Mouse (Mus musculus) G1E (cell line): Measurements from ENCODE around the gene Gm16253. TPM values are rescaled to one million over a fixed set of nuclear protein-coding genes. Genes with fewer than 3 reads are reported as not detected.

Experiments used
- ATAC-seq: 2 replicates; pipeline ENCODE4 v1.8.0; 2016; ENCODE audit warnings: mild to moderate bottlenecking; ENCODE audit not compliant: insufficient number of reproducible peaks, poor library complexity, low FRiP score, severe bottlenecking; ENCODE audit errors: extremely low read depth
- DNase-seq: peaks from one replicate; pipeline ENCODE4 v3.0.0; 2012; ENCODE audit warnings: low spot score
- H3K27me3 ChIP-seq: 2 replicates; pipeline ENCODE4 v1.6.1; 2012; ENCODE audit warnings: mild to moderate bottlenecking, low read length, inconsistent platforms; ENCODE audit not compliant: insufficient read depth
- H3K36me3 ChIP-seq: replicated peaks from 2 replicates; pipeline ENCODE3; 2012; ENCODE audit warnings: mild to moderate bottlenecking, inconsistent platforms
- H3K4me1 ChIP-seq: 2 replicates; pipeline ENCODE4 v1.6.1; 2012; ENCODE audit warnings: low read depth, low read length, inconsistent platforms, mixed read lengths; ENCODE audit not compliant: insufficient read depth
- H3K4me3 ChIP-seq: 2 replicates; pipeline ENCODE4 v1.5.1; 2012; ENCODE audit warnings: low read depth, mild to moderate bottlenecking, inconsistent platforms, low read length, moderate library complexity, mixed read lengths
- H3K9me3 ChIP-seq: replicated peaks from 2 replicates; pipeline ENCODE4 v1.6.1; 2012; ENCODE audit warnings: inconsistent platforms
- CTCF ChIP-seq: IDR thresholded peaks from 2 replicates; pipeline ENCODE4 v1.5.1; 2012; ENCODE audit warnings: low read depth, low read length, inconsistent platforms, mixed read lengths
- GATA1 ChIP-seq: IDR thresholded peaks from 2 replicates; pipeline ENCODE4 v1.6.1; 2012; ENCODE audit warnings: borderline replicate concordance, low read length, inconsistent platforms, mixed read lengths
- GATA2 ChIP-seq: IDR thresholded peaks from 2 replicates; pipeline ENCODE4 v1.6.1; 2012; ENCODE audit warnings: low read depth, low read length, inconsistent platforms, borderline replicate concordance
- POLR2AphosphoS5 ChIP-seq: IDR thresholded peaks from 2 replicates; pipeline ENCODE4 v1.6.1; 2012; ENCODE audit warnings: low read depth, low read length, inconsistent platforms; ENCODE audit not compliant: insufficient replicate concordance
- TAL1 ChIP-seq: conservative IDR thresholded peaks from 2 replicates; pipeline ENCODE4 v1.6.1; 2012; ENCODE audit warnings: low read depth, low read length, inconsistent platforms, mixed read lengths
- polyA plus RNA-seq: library from polyadenylated mRNA; stranded (reverse); fragments of >175 nt; gene quantifications from 2 replicates; pipeline ENCODE4 v1.2.3, GENCODE M21; 2012
- total RNA-seq, 2 experiments: library from RNA; stranded (forward) in 1 of 2; stranded (reverse) in 1 of 2; fragments of 200-1000 nt in 1 of 2; fragments of >200 nt in 1 of 2; fragmentation: Nextera tagmentation in 1 of 2; gene quantifications; 2 replicates each; pipeline ENCODE4 v1.2.3; 2014 to 2017

The Gm16253 gene
- total and polyA plus RNA-seq, 3 experiments = not detected

- no peaks in the 10 kb centered on the region for H3K4me1 ChIP-seq
- peaks cover 33% of the 10 kb centered on the region for H3K27me3 ChIP-seq
- no peak for DNase-seq
- no peak for TF ChIP-seq GATA2
- TF ChIP-seq POLR2AphosphoS5 = no peak
- TF ChIP-seq CTCF = no peak
- H3K4me3 ChIP-seq = no peak overlapping the region
- no peak for ATAC-seq
- H3K9me3 ChIP-seq = no peaks in the 10 kb centered on the region
- no peaks in the 10 kb centered on the region for H3K36me3 ChIP-seq
These were observed 35.3 kb upstream of the Gm16253 start for GRCm38 (mm10) chr3:96541328-96542078.

GRCm38 (mm10) chr3:96542554-96542953 is 34.2 kb upstream of the Gm16253 start:
- Histone ChIP-seq H3K4me1 (peaks cover 5% of the 10 kb centered on the region), H3K4me3 (no peak overlapping the region), H3K36me3 (no peaks in the 10 kb centered on the region), H3K9me3 (no peaks in the 10 kb centered on the region), H3K27me3 (peaks cover 35% of the 10 kb centered on the region)
- TF ChIP-seq CTCF = no peak
- TF ChIP-seq GATA1 = no peak
- no peak for TF ChIP-seq POLR2AphosphoS5
- no peak for TF ChIP-seq TAL1
- no peak for TF ChIP-seq GATA2
- no peak for ATAC-seq
- no peak for DNase-seq

GRCm38 (mm10) chr3:96543345-96543744 is 33.4 kb upstream of the Gm16253 start:
- DNase-seq (no peak), ATAC-seq (no peak)
- H3K4me3 ChIP-seq = no peak overlapping the region
- no peaks in the 10 kb centered on the region for H3K9me3 ChIP-seq
- H3K4me1 ChIP-seq = peaks cover 9% of the 10 kb centered on the region
- peaks cover 35% of the 10 kb centered on the region for H3K27me3 ChIP-seq
- no peaks in the 10 kb centered on the region for H3K36me3 ChIP-seq
- no peak for TF ChIP-seq POLR2AphosphoS5
- TF ChIP-seq GATA2 = no peak
- TF ChIP-seq CTCF = no peak
- TF ChIP-seq GATA1 = no peak
- TF ChIP-seq TAL1 = no peak

- no peak for ATAC-seq
These were observed 31.2 kb upstream of the Gm16253 start for GRCm38 (mm10) chr3:96545565-96545964.

GRCm38 (mm10) chr3:96546880-96547279 is 29.9 kb upstream of the Gm16253 start:
- Histone ChIP-seq H3K4me3 (no peak overlapping the region), H3K4me1 (peaks cover 14% of the 10 kb centered on the region), H3K9me3 (no peaks in the 10 kb centered on the region), H3K36me3 (no peaks in the 10 kb centered on the region), H3K27me3 (peaks cover 29% of the 10 kb centered on the region)
- ATAC-seq (no peak), DNase-seq (no peak)
- no peak; the same call in 1 of the 2 replicates for TF ChIP-seq CTCF
- no peak for TF ChIP-seq GATA2
- no peak for TF ChIP-seq TAL1
- TF ChIP-seq GATA1 = no peak
- no peak for TF ChIP-seq POLR2AphosphoS5

More at GRCm38 (mm10) chr3:96545565-96545964, 31.2 kb upstream of the Gm16253 start:
- no peak for DNase-seq
- H3K36me3 ChIP-seq = no peaks in the 10 kb centered on the region
- peaks cover 9% of the 10 kb centered on the region for H3K4me1 ChIP-seq
- H3K27me3 ChIP-seq = peaks cover 33% of the 10 kb centered on the region
- TF ChIP-seq TAL1 = no peak
- no peak for TF ChIP-seq CTCF
- no peak for TF ChIP-seq GATA2
- TF ChIP-seq GATA1 = no peak
- TF ChIP-seq POLR2AphosphoS5 = no peak
- no peak overlapping the region for H3K4me3 ChIP-seq
- H3K9me3 ChIP-seq = no peaks in the 10 kb centered on the region

- DNase-seq (no peak), ATAC-seq (no peak)
- H3K9me3 ChIP-seq = no peaks in the 10 kb centered on the region
- no peak overlapping the region for H3K4me3 ChIP-seq
- peaks cover 15% of the 10 kb centered on the region for H3K4me1 ChIP-seq
- TF ChIP-seq GATA1 (no peak), CTCF (peak; percentile 53)
- peaks cover 27% of the 10 kb centered on the region for H3K27me3 ChIP-seq
- no peaks in the 10 kb centered on the region for H3K36me3 ChIP-seq
These were observed 29.3 kb upstream of the Gm16253 start for GRCm38 (mm10) chr3:96547389-96547960.
